Mouse (Mus musculus) testis, adult 2 months (tissue): ENCODE measurements at regions not wholly inside any gene's neighbourhood (a gene's known extent, or its start where the extent isn't known, plus 50 kb on each side); places are given as distances from the start of the nearest gene placed in this dataset.

Experiments used
- CTCF ChIP-seq: fragments of 200-500 bp; IDR thresholded peaks from 2 replicates; pipeline ENCODE4 v1.5.1; 2012; ENCODE audit warnings: low read depth, mild to moderate bottlenecking, inconsistent platforms, low read length, moderate library complexity; ENCODE audit not compliant: control insufficient read depth, insufficient read depth, insufficient replicate concordance
- POLR2A ChIP-seq: fragments of 200-500 bp; IDR thresholded peaks from 2 replicates; pipeline ENCODE4 v1.6.1; 2012; ENCODE audit warnings: low read depth, mild to moderate bottlenecking, inconsistent platforms, low read length, moderate library complexity; ENCODE audit not compliant: control insufficient read depth

DNA sequence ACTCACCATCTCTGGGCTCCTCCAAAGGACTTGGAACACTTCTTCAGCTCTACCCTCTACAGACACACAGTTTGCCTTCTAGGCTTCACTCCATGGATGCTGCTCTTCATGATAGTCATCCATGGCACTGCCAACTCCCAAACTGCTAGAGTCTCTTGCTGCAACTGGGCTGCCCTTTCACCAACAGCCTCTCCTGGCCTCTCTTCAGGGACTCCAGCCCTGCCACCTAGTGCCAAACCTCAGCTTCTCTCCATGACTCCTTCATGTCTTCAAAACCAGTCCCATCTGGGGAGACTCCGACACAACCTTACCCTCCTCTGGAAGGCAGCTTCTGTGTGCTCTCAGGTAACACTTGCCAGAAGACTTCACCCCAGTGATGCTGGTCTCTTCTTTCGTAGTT lies 164.9 kb upstream of the Plxnc1 start:
- TF ChIP-seq CTCF, result no peak
- no peak for TF ChIP-seq POLR2A
